In the genomic region with DNA sequence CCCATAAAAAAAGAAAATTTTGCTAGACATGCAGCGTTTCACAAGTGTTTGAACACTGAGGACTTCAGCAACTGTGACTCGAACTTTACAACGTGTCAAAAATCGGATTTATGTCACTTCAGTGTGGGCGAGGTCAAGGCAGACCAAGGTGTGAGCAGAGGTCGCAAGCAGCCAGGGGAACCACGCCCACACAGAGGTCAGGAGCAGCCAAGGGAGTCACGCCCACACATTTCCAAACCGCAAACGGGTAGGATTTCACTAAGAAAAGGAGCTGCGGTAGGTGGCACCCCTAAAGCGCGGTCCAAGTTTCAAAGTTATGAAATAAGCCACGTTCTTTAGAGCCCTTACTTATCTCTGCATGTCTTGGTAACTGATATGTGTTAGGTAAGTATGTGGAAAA, we compare ENCODE assay signal across 7 mouse cellular contexts. TPM values are rescaled to one million over a fixed set of nuclear protein-coding genes. Genes with fewer than 3 reads are reported as not detected.
DNase-seq lines count a peak whose midpoint lies in the region.

No protein-coding gene starts in this region.

- DNase-seq in NIH3T3 (ENCODE audit: low read depth): peak; percentile 10
- DNase-seq in adrenal gland, postnatal 36 days: peak; percentile 49 to 59
- peak; percentile 10 to 14 for DNase-seq in heart, postnatal 10 days
- peak; percentile 39 for DNase-seq in liver
- peak; percentile 21 for DNase-seq in skeletal muscle tissue, adult 2 months (ENCODE audit: low read depth, low spot score)
- no peak for DNase-seq in frontal cortex, postnatal 36 days (ENCODE audit: low spot score in 2 of 2)
- DNase-seq in gastrocnemius, postnatal 14 days: no peak

- intact Hi-C loops in heart, postnatal 10 days (cut with DNase I): no loop called here
- intact Hi-C loops in gastrocnemius, postnatal 14 days (cut with DNase I; ENCODE audit: low total_unique reads): no loop called here

RNA-seq across cellular contexts. Expression of gene Nrg4, which starts 43.1 kb away (rescaled TPM):
- total RNA-seq in adrenal gland, postnatal 36 days (2021): 10 to 100 TPM; 23.8 to 31.0 TPM
- total RNA-seq in heart, postnatal 10 days (2021): 1 to 10 TPM; 1.5 to 3.4 TPM
- under 1 TPM in 1 of 2 experiments, not detected in 1; 0.18 TPM for total RNA-seq in gastrocnemius, postnatal 14 days (2021)

RNA-seq across cellular contexts. Expression of gene Tmem266, which starts 43.2 kb away (rescaled TPM):
- total RNA-seq in adrenal gland, postnatal 36 days (2021): under 1 TPM; 0.40 to 0.63 TPM
- under 1 TPM; 0.72 to 0.82 TPM for total RNA-seq in heart, postnatal 10 days (2021)
- total RNA-seq in gastrocnemius, postnatal 14 days (2021): under 1 TPM; 0.27 to 0.44 TPM

Comparison
In these comparisons a context has a peak if more than half of its experiments do, and no peak if none do; other contexts are left out.
1. DNase-seq: peak in NIH3T3 (single experiment), adrenal gland, postnatal 36 days (2 of 2), heart, postnatal 10 days (2 of 2), liver (single experiment) and skeletal muscle tissue, adult 2 months (single experiment); none in frontal cortex, postnatal 36 days (0 of 2) and gastrocnemius, postnatal 14 days (single experiment).
2. RNA of gene Nrg4, which starts 43.1 kb away (total RNA-seq): 23.8 to 31.0 TPM in adrenal gland, postnatal 36 days; 1.5 to 3.4 TPM in heart, postnatal 10 days and 0.18 TPM in gastrocnemius, postnatal 14 days; every median in the first group is over 4 times any median in the second.